Mouse (Mus musculus) lung, postnatal 0 days (tissue): ENCODE results near the gene Galnt7.

ENCODE experiments used
- CTCF ChIP-seq: IDR thresholded peaks from 2 replicates; pipeline ENCODE4 v1.5.1; 2016; ENCODE audit warnings: antibody characterized with exemption, mild to moderate bottlenecking
- EP300 ChIP-seq: IDR thresholded peaks from 2 replicates; pipeline ENCODE4 v1.6.1; 2016; ENCODE audit warnings: antibody characterized with exemption, mild to moderate bottlenecking, control low read depth

GRCm38 (mm10) chr8:57575336-57575735 is 77.5 kb downstream of the Galnt7 start:
- no peak for TF ChIP-seq EP300
- no peak for TF ChIP-seq CTCF
